Mouse (Mus musculus) heart, embryonic 16.5 days (tissue): ENCODE data around the gene C3ar1. TPM values are rescaled to one million over a fixed set of nuclear protein-coding genes. Genes with fewer than 3 reads are reported as not detected.

Experiments used
- ATAC-seq: fragments of 200-750 bp; cut with Nextera tagmentation; replicated peaks from 2 replicates; pipeline ENCODE4 v1.8.0; 2017; ENCODE audit warnings: moderate number of reproducible peaks; ENCODE audit not compliant: insufficient read depth, low FRiP score; ENCODE audit errors: extremely low read depth
- H3K27ac ChIP-seq: fragments of 300-500 bp; sonication (generic); 2 replicates; pipeline ENCODE4 v1.5.1; 2014; ENCODE audit warnings: mild to moderate bottlenecking, low read length, control low read depth, moderate library complexity
- H3K27me3 ChIP-seq: fragments of 300-500 bp; sonication (generic); 2 replicates; pipeline ENCODE4 v1.6.1; 2014; ENCODE audit warnings: low read length, mixed read lengths; ENCODE audit not compliant: control insufficient read depth, insufficient read depth
- H3K36me3 ChIP-seq: fragments of 300-500 bp; sonication (generic); 2 replicates; pipeline ENCODE4 v1.6.1; 2014; ENCODE audit not compliant: control insufficient read depth, insufficient read depth
- H3K4me1 ChIP-seq: fragments of 300-500 bp; sonication (generic); 2 replicates; pipeline ENCODE4 v1.6.1; 2014; ENCODE audit warnings: low read length, mixed read lengths; ENCODE audit not compliant: control insufficient read depth, insufficient read depth
- H3K4me2 ChIP-seq: fragments of 300-500 bp; sonication (generic); 2 replicates; pipeline ENCODE4 v1.6.1; 2014; ENCODE audit warnings: low read depth, mild to moderate bottlenecking, control low read depth, low read length
- H3K4me3 ChIP-seq: fragments of 300-500 bp; sonication (generic); 2 replicates; pipeline ENCODE4 v1.5.1; 2014; ENCODE audit warnings: mild to moderate bottlenecking, control low read depth, low read length
- H3K9ac ChIP-seq: fragments of 300-500 bp; sonication (generic); 2 replicates; pipeline ENCODE4 v1.6.1; 2014; ENCODE audit warnings: low read length, control low read depth
- H3K9me3 ChIP-seq: fragments of 300-500 bp; sonication (generic); replicated peaks from 2 replicates; pipeline ENCODE4 v1.6.1; 2016; ENCODE audit warnings: low read length; ENCODE audit not compliant: control insufficient read depth
- WGBS: fragments of 180-500 bp; shearing (Covaris S2); extraction: QIAGEN DNeasy Blood & Tissue Kit; methylation state at CpG from one replicate; pipeline ENCODE4 v1.1.7; 2014; 5-methylcytosine and 5-hydroxymethylcytosine counted together
- polyA plus RNA-seq: library from polyadenylated mRNA; unstranded; fragments of >200 nt; fragmentation: Nextera tagmentation; extraction: Ambion mirVana; gene quantifications from 2 replicates; pipeline ENCODE4 v1.2.1, GENCODE M21; 2015

C3ar1 gene
- polyA plus RNA-seq: 2.5 and 2.7 TPM in 2 replicates

GRCm38 (mm10) chr6:122855955-122856354 lies at the start of gene C3ar1:
Gene C3ar1 (minus strand): TSS chr6:122856161.
- Histone ChIP-seq H3K4me3 (no peak within 1 kb of the TSS), H3K9ac (no peak within 1 kb of the TSS), H3K4me1 (no peaks in the 10 kb centered on the region), H3K4me2 (no peak within 1 kb of the TSS), H3K36me3 (no peaks in the 10 kb centered on the region), H3K27ac (no peak within 1 kb of the TSS), H3K27me3 (no peaks in the 10 kb centered on the region), H3K9me3 (no peaks in the 10 kb centered on the region)
- ATAC-seq: no peak; the same call in 1 of the 2 replicates
- 11% methylated on average over 7 of the region's 7 CpGs for WGBS

DNA sequence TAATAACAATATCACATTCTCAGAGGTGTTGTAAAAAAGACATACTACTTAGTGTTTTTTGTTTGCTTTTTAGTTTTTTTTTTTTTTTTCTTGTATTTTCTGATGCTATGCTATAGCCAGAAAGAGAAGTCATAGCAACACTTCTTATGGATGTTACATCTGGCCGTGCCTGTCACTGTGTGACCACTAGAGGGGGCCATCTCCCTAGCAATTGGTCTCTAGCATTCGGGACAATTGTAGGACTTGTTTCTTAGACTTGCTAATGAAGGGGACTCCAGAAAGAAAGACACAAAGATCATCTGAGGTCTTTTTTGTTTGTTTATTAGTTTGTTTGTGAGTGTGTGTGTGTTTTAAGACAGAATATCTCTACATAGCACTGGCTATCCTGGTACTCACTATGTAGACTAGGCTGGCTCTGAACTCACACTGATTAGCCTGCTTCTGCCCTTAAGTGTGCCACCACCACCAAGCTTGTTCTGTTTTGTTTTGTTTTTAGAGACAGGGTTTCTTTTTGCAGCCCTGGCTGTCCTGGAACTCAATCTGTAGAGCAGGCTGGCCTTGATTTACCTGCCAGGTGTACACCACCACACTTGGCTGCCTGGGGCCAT lies 36.6 kb upstream of the C3ar1 start:
- ATAC-seq: no peak
- H3K27ac ChIP-seq: no peak overlapping the region
- WGBS: 16% methylated on average over 2 of the region's 2 CpGs
- no peak overlapping the region for H3K9ac ChIP-seq
- no peak overlapping the region for H3K4me2 ChIP-seq
- H3K36me3 ChIP-seq: peaks cover 25% of the 10 kb centered on the region
- no peaks in the 10 kb centered on the region for H3K27me3 ChIP-seq
- no peaks in the 10 kb centered on the region for H3K4me1 ChIP-seq
- no peaks in the 10 kb centered on the region for H3K9me3 ChIP-seq
- no peak overlapping the region for H3K4me3 ChIP-seq

- H3K9ac ChIP-seq: no peak overlapping the region
- no peaks in the 10 kb centered on the region for H3K27me3 ChIP-seq
- H3K36me3 ChIP-seq: peaks cover 38% of the 10 kb centered on the region
- 87% methylated on average over 2 of the region's 2 CpGs for WGBS
- no peak overlapping the region for H3K4me3 ChIP-seq
- ATAC-seq: no peak
- no peak overlapping the region for H3K4me2 ChIP-seq
- no peaks in the 10 kb centered on the region for H3K9me3 ChIP-seq
- no peak overlapping the region for H3K27ac ChIP-seq
- no peaks in the 10 kb centered on the region for H3K4me1 ChIP-seq
Observed at GRCm38 (mm10) chr6:122889599-122889998, 33.6 kb upstream of the C3ar1 start.

DNA sequence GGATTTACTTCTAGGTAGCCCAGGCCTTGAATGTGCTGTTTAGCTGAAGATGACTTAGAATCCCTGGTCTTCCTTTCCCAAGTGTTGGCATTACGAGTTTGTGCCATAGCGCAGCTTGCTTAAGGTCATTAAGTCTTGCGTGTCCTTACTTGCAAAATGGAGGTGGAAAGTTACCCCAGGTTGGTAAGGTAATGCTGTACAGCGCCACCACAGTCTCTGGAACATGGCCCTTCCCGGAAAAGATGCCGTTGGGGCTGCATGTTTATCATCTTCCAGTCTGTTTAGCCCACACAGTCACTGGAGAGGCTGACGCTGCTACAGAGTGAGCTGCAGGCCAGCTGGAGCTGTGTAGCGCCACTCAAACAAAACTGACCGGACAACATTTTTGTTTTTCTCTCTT lies 27.6 kb upstream of the C3ar1 start:
- Histone ChIP-seq H3K4me3 (no peak overlapping the region), H3K4me2 (no peak overlapping the region), H3K27ac (no peak overlapping the region), H3K9me3 (no peaks in the 10 kb centered on the region), H3K9ac (no peak overlapping the region), H3K36me3 (peaks cover 67% of the 10 kb centered on the region), H3K27me3 (no peaks in the 10 kb centered on the region), H3K4me1 (no peaks in the 10 kb centered on the region)
- ATAC-seq: no peak
- WGBS: 92% methylated on average over 9 of the region's 9 CpGs

DNA sequence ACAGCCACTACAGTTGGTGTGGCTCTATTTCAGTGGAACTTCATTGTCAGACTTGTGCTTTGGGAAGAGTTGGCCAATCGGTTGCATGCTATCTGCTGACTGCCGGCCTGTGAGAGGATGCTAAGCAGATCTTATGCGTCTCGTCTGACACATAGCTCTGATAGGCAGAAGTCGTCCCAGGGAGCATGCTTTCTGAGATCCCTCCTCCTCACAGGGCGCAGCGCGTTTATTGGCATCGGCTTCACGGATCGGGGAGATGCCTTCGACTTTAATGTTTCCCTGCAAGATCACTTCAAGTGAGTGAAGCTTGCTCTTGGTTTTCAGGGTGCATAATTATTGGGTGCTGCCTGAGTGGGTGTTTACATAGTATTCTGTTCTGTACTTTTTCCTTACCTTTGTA lies 25.3 kb upstream of the C3ar1 start:
- H3K36me3 ChIP-seq: peaks cover 49% of the 10 kb centered on the region
- H3K9me3 ChIP-seq: no peaks in the 10 kb centered on the region

DNA sequence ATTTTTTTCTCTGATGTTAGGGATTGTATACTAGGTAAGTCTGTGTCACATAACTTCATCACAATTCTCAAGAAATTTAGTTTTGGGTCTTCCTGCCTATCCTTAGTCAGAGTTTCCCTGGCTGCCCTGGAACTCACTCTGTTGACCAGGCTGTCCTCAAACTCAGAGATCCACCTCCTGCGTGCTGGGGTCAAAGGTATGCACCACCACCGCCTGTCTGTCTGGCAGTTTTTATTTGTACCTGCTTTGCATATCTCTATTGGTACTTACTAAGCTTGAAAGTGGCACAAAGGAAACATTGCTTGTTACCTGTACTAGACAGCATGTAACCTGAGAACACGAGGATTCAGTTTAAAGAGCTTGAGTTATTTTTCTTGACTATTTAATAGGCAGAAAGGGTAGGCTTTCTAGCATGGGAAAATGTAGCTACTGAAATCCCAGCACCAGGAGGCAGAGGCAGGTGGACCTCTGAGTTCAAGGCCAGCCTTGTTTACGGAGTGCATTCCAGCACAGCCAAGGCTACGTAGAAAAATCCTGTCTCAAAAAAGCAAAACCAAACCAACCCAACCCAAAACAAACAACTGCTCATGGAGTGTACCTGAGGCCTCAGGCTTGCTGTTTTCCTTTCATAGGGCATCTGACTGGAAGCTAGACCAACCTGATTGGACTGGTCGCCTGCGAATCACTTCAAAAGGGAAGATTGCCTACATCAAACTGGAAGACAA lies 24.0 kb upstream of the C3ar1 start:
- Histone ChIP-seq H3K27ac (no peak overlapping the region), H3K36me3 (peaks cover 45% of the 10 kb centered on the region), H3K4me3 (no peak overlapping the region), H3K27me3 (no peaks in the 10 kb centered on the region), H3K4me1 (peaks cover 6% of the 10 kb centered on the region), H3K9ac (no peak overlapping the region), H3K4me2 (no peak overlapping the region), H3K9me3 (no peaks in the 10 kb centered on the region)
- no peak for ATAC-seq
- WGBS: 84% methylated on average over 7 of the region's 7 CpGs

More for the DNA sequence above, 25.3 kb upstream of the C3ar1 start:
- H3K27me3 ChIP-seq: no peaks in the 10 kb centered on the region
- H3K4me2 ChIP-seq: no peak overlapping the region
- no peak for ATAC-seq
- H3K4me1 ChIP-seq: no peaks in the 10 kb centered on the region
- no peak overlapping the region for H3K27ac ChIP-seq
- no peak overlapping the region for H3K4me3 ChIP-seq
- WGBS: 78% methylated on average over 12 of the region's 12 CpGs
- no peak overlapping the region for H3K9ac ChIP-seq

DNA sequence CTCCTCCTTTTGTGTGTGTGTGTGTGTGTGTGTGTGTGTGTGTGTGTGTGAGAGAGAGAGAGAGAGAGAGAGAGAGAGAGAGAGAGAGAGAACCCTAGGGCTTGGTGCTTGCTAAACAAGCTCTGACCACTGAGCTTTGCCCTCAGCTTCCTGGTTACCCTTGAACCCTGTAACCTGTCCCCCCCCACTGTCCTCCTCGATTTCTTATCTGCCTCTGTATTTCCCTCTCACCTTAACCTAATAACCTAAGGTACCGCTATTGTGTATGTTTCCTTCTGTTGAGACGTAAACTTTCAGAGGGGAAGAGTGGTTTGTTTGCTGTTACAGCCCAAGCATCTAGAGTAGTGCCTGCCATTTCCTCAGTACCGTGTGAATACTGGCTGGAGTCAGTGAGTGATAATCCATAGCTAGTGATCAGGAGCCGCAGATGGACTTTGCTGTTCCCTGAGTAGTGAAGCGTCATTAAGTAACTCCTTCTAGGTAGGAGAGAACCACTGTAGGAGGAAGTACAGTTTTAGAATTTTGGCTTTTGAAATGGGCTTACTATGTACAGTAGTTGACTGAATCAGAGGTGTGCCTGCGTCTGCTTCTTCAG lies 23.3 kb upstream of the C3ar1 start:
- Histone ChIP-seq H3K4me3 (no peak overlapping the region), H3K27me3 (no peaks in the 10 kb centered on the region), H3K4me1 (peaks cover 6% of the 10 kb centered on the region), H3K4me2 (no peak overlapping the region), H3K27ac (no peak overlapping the region), H3K36me3 (peaks cover 42% of the 10 kb centered on the region), H3K9ac (no peak overlapping the region), H3K9me3 (no peaks in the 10 kb centered on the region)
- 85% methylated on average over 7 of the region's 7 CpGs for WGBS
- no peak for ATAC-seq

DNA sequence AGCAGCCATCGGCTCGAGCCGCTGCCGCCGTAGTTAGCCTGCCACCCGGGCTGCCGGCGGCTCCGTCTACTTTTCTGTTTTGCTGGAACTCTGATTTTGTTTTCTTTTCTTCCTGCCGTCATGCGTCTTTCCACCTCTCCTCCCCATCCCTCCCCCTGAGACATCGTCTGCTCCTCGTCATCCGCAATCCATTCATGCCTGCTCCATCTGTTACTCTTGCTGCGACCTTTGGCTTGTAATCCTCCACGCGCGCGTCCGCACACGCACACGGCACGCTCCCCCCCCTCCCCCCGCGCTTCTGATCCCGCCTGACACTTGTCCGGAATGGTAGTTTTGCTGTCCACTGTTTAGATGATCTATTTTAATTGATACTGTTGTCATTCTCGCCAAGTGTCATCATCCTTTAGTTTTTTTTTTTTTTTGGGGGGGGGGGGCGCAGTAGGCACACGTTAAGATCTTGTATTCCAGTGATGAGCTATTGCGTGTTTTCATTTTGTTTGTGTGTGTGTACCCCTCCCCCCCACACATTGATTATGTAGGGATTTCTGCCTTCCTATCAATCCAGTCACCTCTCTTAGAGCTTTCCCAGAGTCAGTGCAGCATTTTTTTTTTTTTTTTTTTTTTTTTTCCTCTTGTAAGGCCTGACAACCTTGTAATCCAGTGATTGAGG lies 18.9 kb upstream of the C3ar1 start:
- H3K4me1 ChIP-seq: peaks cover 6% of the 10 kb centered on the region
- peak overlapping the region; percentile 93 for H3K4me3 ChIP-seq
- H3K36me3 ChIP-seq: peaks cover 4% of the 10 kb centered on the region; the same call in 1 of the 2 replicates
- H3K9ac ChIP-seq: peak overlapping the region; percentile 92
- H3K27ac ChIP-seq: peak overlapping the region; percentile 90
- ATAC-seq: peak; percentile 58
- H3K27me3 ChIP-seq: no peaks in the 10 kb centered on the region
- H3K9me3 ChIP-seq: no peaks in the 10 kb centered on the region
- peak overlapping the region; percentile 74 for H3K4me2 ChIP-seq
- WGBS: 2% methylated on average over 31 of the region's 31 CpGs
